Comparison of ENCODE assay signal across 8 mouse cellular contexts in genomic region chr2:178606733-178607132, GRCm38 (mm10).
DNase-seq lines count a peak whose midpoint lies in the region; ATAC-seq and TF ChIP-seq lines count a peak whose summit lies in the region.
"Had no signal": no experiment of that assay in that cellular context is flagged by ENCODE, and none has a peak within 500 bp of the region (broad histone marks: within the 10 kb centered on the region; RNA-seq: fewer than 3 reads in every experiment).

No protein-coding gene starts in this region.

- H3K27me3 ChIP-seq in heart, adult 2 months (ENCODE audit: control insufficient read depth, insufficient read depth, low read length) = no peaks in the 10 kb centered on the region
- no peaks in the 10 kb centered on the region for H3K27me3 ChIP-seq in kidney, embryonic 15.5 days
- no peaks in the 10 kb centered on the region for H3K27me3 ChIP-seq in liver, postnatal 0 days (ENCODE audit: insufficient read depth, low read length)

- DNase-seq in right cerebral cortex, postnatal 10 days (ENCODE audit: low spot score in 2 of 2) = peak; percentile 71 to 79
- DNase-seq in right cerebral cortex, postnatal 25 days = no peak
- DNase-seq in heart, adult 2 months = peak; percentile 38 to 68
- peak; percentile 35 for DNase-seq in liver, postnatal 0 days
- no peak for DNase-seq in thymus, postnatal 10 days (ENCODE audit: low spot score in 2 of 2)
- DNase-seq in spleen, adult 18-20 months = no peak

- no peaks in the 10 kb centered on the region for H3K9me3 ChIP-seq in kidney, embryonic 15.5 days (replicated peaks)
- no peaks in the 10 kb centered on the region for H3K9me3 ChIP-seq in liver, postnatal 0 days (ENCODE audit: low read length)

- ATAC-seq in kidney, embryonic 15.5 days (replicated peaks; ENCODE audit: low FRiP score) = peak; percentile 74
- ATAC-seq in liver, postnatal 0 days = peak; percentile 69

- TF ChIP-seq EP300 in heart, adult 2 months (IDR thresholded peaks at IDR 0.05; ENCODE audit: insufficient read depth, low read depth, low read length) = 0 out of 2 replicates have a peak, but pooled peaks have one; percentile 29
- no peak for TF ChIP-seq EP300 in liver, postnatal 0 days (IDR thresholded peaks at IDR 0.05; ENCODE audit: low read depth)

- TF ChIP-seq POLR2A in heart, adult 2 months (IDR thresholded peaks at IDR 0.05; ENCODE audit: insufficient read depth, low read depth, low read length) = no peak

- H3K36me3 ChIP-seq in heart, adult 2 months (ENCODE audit: control insufficient read depth, insufficient read depth, low read length) = no peaks in the 10 kb centered on the region
- no peaks in the 10 kb centered on the region for H3K36me3 ChIP-seq in kidney, embryonic 15.5 days
- no peaks in the 10 kb centered on the region for H3K36me3 ChIP-seq in liver, postnatal 0 days (replicated peaks; ENCODE audit: insufficient read depth, low read length)

- no peaks in the 10 kb centered on the region for H3K79me2 ChIP-seq in heart, adult 2 months (replicated peaks; ENCODE audit: control insufficient read depth, insufficient read depth, low read length)

- no peak overlapping the region for H3K4me2 ChIP-seq in kidney, embryonic 15.5 days
- H3K4me2 ChIP-seq in liver, postnatal 0 days (ENCODE audit: low read depth, low read length) = no peak overlapping the region

- intact Hi-C loops in heart, adult 2 months (cut with DNase I) = no loop called here

- H3K9ac ChIP-seq in heart, adult 2 months (ENCODE audit: low read depth, low read length) = no peak overlapping the region
- no peak overlapping the region for H3K9ac ChIP-seq in kidney, embryonic 15.5 days
- H3K9ac ChIP-seq in liver, postnatal 0 days (replicated peaks) = no peak overlapping the region

- TF ChIP-seq CTCF in heart, adult 2 months (IDR thresholded peaks at IDR 0.05) = no peak
- TF ChIP-seq CTCF in liver, postnatal 0 days (IDR thresholded peaks at IDR 0.05; ENCODE audit: low read depth) = no peak

- no peak overlapping the region for H3K4me3 ChIP-seq in heart, adult 2 months
- no peak overlapping the region for H3K4me3 ChIP-seq in kidney, embryonic 15.5 days (replicated peaks)
- no peak overlapping the region for H3K4me3 ChIP-seq in liver, postnatal 0 days (ENCODE audit: low read depth, low read length)
- H3K4me3 ChIP-seq: myocyte had no signal

- 35% methylated on average over 4 of the region's 4 CpGs for WGBS in heart, adult 2 months
- WGBS in kidney, embryonic 15.5 days = 35% methylated on average over 4 of the region's 4 CpGs
- 42% methylated on average over 4 of the region's 4 CpGs for WGBS in liver, postnatal 0 days (ENCODE audit: insufficient replicate concordance)

- no peaks in the 10 kb centered on the region; the same call in 1 of the 2 replicates for H3K4me1 ChIP-seq in heart, adult 2 months (ENCODE audit: control insufficient read depth, insufficient read depth, low read length)
- peaks cover 33% of the 10 kb centered on the region for H3K4me1 ChIP-seq in kidney, embryonic 15.5 days
- H3K4me1 ChIP-seq in liver, postnatal 0 days (ENCODE audit: insufficient read depth) = peaks cover 14% of the 10 kb centered on the region

- no peak overlapping the region for H3K27ac ChIP-seq in heart, adult 2 months
- no peak overlapping the region for H3K27ac ChIP-seq in kidney, embryonic 15.5 days
- H3K27ac ChIP-seq in liver, postnatal 0 days (ENCODE audit: low read depth) = no peak overlapping the region

Comparison
In these comparisons a context has a peak if more than half of its experiments do, and no peak if none do; other contexts are left out.
1. DNase-seq: peak in right cerebral cortex, postnatal 10 days (2 of 2), heart, adult 2 months (2 of 2) and liver, postnatal 0 days (single experiment); none in right cerebral cortex, postnatal 25 days (single experiment), thymus, postnatal 10 days (0 of 2) and spleen, adult 18-20 months (0 of 2).